Mouse (Mus musculus): Measurements from ENCODE around the gene Sbk1.

The Sbk1 gene

DNA sequence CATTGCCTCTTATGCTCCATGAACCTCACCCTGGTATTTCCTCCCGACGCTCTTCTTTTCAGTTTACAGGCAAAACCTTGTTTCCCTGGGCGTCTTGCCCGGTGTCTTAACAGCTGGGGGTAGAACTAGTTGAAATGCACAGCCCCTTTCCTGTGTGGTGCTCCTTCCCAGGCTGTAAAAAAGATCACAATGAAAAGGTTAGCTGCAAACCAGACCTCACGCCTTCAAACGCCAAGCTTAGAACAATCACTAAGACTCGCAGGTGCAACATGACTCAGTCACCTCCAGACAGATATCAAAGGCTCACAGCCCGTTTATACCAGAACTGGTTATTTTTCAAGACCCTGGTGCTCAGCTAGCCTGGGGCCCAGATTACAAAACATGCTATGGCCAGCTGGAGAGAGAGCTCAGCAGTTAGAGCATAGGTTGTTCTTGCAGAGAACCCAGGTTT is 67.1 kb downstream of the Sbk1 start:
- no peak for DNase-seq (ENCODE audit: low spot score)

GRCm38 (mm10) chr7:126340206-126340618 is 67.8 kb downstream of the Sbk1 start:
- DNase-seq (ENCODE audit: low spot score): no peak

DNA sequence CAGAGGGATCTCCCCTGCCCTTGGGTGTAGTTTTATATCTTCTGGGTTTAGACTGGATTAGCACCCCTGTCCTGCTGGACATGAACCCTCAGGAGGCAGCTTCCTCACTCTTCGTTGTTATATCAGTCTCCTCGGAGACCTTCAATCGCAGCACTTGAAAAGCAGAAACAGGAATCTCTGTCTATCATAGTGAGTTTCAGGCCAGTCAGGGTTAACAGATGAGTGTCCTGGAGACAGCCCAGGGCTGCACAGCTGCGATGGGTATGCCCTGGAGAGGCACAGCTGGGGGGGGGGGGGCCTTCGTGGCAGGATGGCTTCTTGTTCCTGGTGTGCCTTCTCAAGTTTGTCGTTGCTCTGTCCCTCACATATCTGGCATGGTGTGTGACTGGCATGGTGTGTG is 68.5 kb downstream of the Sbk1 start:
- no peak for DNase-seq (ENCODE audit: low spot score)

Data from urinary bladder, postnatal 25 days (tissue).